In genomic region chr6:148553616-148554015, GRCm38 (mm10) we compare ENCODE assay signal across 17 mouse cellular contexts.
DNase-seq lines count a peak whose midpoint lies in the region; ATAC-seq lines count a peak whose summit lies in the region.
"Had no signal": no experiment of that assay in that cellular context is flagged by ENCODE, and none has a peak within 500 bp of the region (broad histone marks: within the 10 kb centered on the region; RNA-seq: fewer than 3 reads in every experiment).

No protein-coding gene starts in this region.

- 63% methylated on average over 5 of the region's 5 CpGs for WGBS in liver, embryonic 15.5 days (ENCODE audit: insufficient replicate concordance)
- WGBS in liver, embryonic 12.5 days (ENCODE audit: insufficient replicate concordance) = 60% methylated on average over 5 of the region's 5 CpGs

- no peaks in the 10 kb centered on the region for H3K9me3 ChIP-seq in liver, embryonic 15.5 days (replicated peaks)
- no peaks in the 10 kb centered on the region for H3K9me3 ChIP-seq in liver, embryonic 12.5 days (replicated peaks)
- H3K9me3 ChIP-seq: forebrain, embryonic 12.5 days; limb, embryonic 10.5 days; lung, embryonic 15.5 days had no signal

- no peaks in the 10 kb centered on the region for H3K27me3 ChIP-seq in liver, embryonic 15.5 days
- H3K27me3 ChIP-seq in liver, embryonic 12.5 days (replicated peaks) = no peaks in the 10 kb centered on the region
- H3K27me3 ChIP-seq: CH12.LX; forebrain, embryonic 12.5 days; lung, embryonic 15.5 days had no signal

- H3K36me3 ChIP-seq in liver, embryonic 15.5 days (replicated peaks) = no peaks in the 10 kb centered on the region
- H3K36me3 ChIP-seq in liver, embryonic 12.5 days = no peaks in the 10 kb centered on the region
- H3K36me3 ChIP-seq: forebrain, embryonic 12.5 days; limb, embryonic 10.5 days; lung, embryonic 15.5 days had no signal

- H3K9ac ChIP-seq in liver, embryonic 15.5 days = no peak overlapping the region
- H3K9ac ChIP-seq in liver, embryonic 12.5 days = no peak overlapping the region
- H3K9ac ChIP-seq: forebrain, embryonic 12.5 days; lung, embryonic 15.5 days had no signal

- no peak overlapping the region for H3K4me3 ChIP-seq in liver, embryonic 15.5 days (replicated peaks)
- no peak overlapping the region for H3K4me3 ChIP-seq in liver, embryonic 12.5 days
- H3K4me3 ChIP-seq: forebrain, embryonic 12.5 days; limb, embryonic 10.5 days; lung, embryonic 15.5 days had no signal

- no peak overlapping the region for H3K4me2 ChIP-seq in liver, embryonic 15.5 days
- H3K4me2 ChIP-seq in liver, embryonic 12.5 days = no peak overlapping the region
- H3K4me2 ChIP-seq: forebrain, embryonic 12.5 days; liver, embryonic 11.5 days; lung, embryonic 15.5 days had no signal

- peaks cover 12% of the 10 kb centered on the region for H3K4me1 ChIP-seq in liver, embryonic 15.5 days (replicated peaks)
- peaks cover 20% of the 10 kb centered on the region for H3K4me1 ChIP-seq in liver, embryonic 12.5 days
- H3K4me1 ChIP-seq: forebrain, embryonic 12.5 days; limb, embryonic 10.5 days had no signal

- peak; percentile 60 for DNase-seq in heart, adult 11 months
- DNase-seq in heart, postnatal 4 days = no peak
- DNase-seq in layer of hippocampus, adult 11-12 months (ENCODE audit: low spot score) = peak; percentile 26
- no peak for DNase-seq in layer of hippocampus, adult 9-10 months (ENCODE audit: low spot score)
- DNase-seq in left cerebral cortex, postnatal 36 days (ENCODE audit: low spot score in 2 of 2) = peak; percentile 32
- no peak for DNase-seq in cerebellum, postnatal 10 days
- DNase-seq: cerebellum, adult 8-10 months; kidney, adult 11 months; lung, postnatal 4 days had no signal

- ATAC-seq in liver, embryonic 15.5 days (ENCODE audit: insufficient read depth) = no peak
- ATAC-seq in liver, embryonic 12.5 days = no peak

- intact Hi-C loops in left cerebral cortex, postnatal 36 days (cut with DNase I) = loop anchor here (10.0 kb wide), 2 partner anchors 109 to 199 kb away; partner anchors contain the start of gene Tmtc1

- 0 out of 2 replicates have a peak overlapping the region, but pooled peaks have one; percentile 8 for H3K27ac ChIP-seq in liver, embryonic 15.5 days (replicated peaks)
- H3K27ac ChIP-seq in liver, embryonic 12.5 days = no peak overlapping the region
- H3K27ac ChIP-seq: forebrain, embryonic 12.5 days; limb, embryonic 10.5 days; lung, embryonic 15.5 days; stomach, postnatal 0 days had no signal

Comparison
In these comparisons a context has a peak if more than half of its experiments do, and no peak if none do; other contexts are left out.
1. DNase-seq: peak in heart, adult 11 months (single experiment), layer of hippocampus, adult 11-12 months (single experiment) and left cerebral cortex, postnatal 36 days (2 of 2); none in heart, postnatal 4 days (single experiment), layer of hippocampus, adult 9-10 months (single experiment) and cerebellum, postnatal 10 days (0 of 2).